Mouse (Mus musculus) testis, postnatal 10 days (tissue): ENCODE data around the gene Apoh.

ENCODE experiments used
- DNase-seq: peaks from one replicate; pipeline ENCODE4 v3.0.0; 2021; ENCODE audit warnings: low spot score

Gene Apoh

DNA sequence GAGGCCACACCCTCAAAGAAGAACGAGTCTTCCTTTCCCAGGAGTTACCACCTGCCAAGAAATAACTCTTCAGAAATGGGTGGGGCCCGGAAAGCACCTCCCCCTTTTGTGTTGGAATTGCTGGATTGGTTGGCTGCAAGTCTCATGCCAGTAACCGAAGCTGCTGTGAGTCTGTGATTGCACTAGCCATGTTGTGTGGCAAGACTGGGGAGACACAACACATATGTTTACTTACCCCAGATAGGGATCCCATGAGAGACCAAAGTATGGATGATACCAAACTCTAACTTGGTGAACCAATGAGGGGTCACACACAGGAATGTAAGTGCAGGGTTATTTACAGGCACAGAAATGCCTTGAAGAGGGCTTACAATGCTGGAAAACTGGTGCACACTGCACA, 39.5 kb downstream of the Apoh start:
- no peak for DNase-seq

DNA sequence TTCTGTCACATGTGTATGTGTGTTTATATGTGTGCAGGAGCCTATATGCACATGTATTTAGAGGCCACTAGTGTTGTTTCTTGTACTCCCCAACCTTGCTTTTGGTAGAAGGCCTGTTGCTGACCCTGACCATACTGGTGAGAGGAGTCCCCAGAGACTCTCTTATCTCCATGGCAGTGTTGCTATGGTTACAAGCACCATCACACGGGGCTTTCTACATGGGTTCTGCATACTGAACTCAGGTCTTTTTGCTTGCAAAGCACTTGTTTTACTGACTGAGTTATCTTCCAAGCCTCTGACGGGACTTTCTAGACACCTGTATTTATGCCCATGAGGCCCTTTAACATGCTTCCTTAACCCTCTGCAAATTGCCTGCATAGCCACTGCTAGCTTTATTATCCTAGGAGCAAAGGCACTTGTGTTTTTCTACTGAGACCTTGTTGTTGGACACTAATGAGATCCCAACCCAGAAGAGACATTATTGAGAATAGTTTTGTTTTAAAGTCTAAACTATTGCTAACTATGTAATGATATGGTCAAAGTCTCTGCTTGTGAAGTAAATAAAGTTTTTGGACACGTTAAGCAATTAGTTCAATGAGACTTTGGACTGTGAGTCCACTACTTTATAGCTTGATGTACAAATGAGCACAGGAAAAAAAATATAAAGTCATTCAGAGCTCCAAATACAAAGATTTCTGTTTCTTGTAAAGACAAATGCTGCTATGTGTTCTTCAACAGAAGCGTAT, 41.9 kb downstream of the Apoh start:
- DNase-seq = no peak

DNA sequence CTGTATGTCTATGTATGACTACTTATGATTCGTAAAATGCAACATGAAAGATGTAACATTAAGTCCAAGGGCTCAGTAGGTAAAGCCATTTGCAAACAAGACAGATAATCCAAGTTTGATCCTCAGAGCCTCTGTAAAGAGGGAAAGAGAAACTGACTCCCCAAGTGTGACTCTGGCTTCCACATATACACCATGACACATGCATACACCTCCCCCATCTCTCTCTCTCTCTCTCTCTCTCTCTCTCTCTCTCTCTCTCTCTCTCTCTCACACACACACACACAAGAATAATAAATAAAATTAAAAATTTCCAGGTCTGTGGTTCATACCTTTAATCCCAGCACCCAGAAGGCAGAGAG, 42.5 kb downstream of the Apoh start:
- DNase-seq = no peak

DNA sequence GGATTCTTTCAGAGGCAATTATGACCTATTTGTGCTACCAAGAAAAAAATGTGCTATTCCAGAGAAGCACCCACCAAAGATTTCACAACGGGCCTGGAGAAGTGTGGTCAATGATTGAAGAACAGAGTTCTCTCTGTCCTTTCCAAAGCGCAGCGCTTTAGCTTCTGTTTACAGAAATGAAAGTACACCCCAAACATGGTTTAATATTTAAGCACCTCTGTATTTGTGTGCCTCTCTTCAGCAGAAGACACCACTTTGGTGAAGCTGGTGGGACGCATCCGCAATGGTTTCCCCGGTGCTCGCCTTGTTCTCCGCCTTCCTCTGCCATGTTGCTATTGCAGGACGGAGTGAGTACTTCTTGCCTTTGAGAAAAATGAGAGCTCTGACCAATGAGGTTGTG, 51.9 kb downstream of the Apoh start:
- no peak for DNase-seq

DNA sequence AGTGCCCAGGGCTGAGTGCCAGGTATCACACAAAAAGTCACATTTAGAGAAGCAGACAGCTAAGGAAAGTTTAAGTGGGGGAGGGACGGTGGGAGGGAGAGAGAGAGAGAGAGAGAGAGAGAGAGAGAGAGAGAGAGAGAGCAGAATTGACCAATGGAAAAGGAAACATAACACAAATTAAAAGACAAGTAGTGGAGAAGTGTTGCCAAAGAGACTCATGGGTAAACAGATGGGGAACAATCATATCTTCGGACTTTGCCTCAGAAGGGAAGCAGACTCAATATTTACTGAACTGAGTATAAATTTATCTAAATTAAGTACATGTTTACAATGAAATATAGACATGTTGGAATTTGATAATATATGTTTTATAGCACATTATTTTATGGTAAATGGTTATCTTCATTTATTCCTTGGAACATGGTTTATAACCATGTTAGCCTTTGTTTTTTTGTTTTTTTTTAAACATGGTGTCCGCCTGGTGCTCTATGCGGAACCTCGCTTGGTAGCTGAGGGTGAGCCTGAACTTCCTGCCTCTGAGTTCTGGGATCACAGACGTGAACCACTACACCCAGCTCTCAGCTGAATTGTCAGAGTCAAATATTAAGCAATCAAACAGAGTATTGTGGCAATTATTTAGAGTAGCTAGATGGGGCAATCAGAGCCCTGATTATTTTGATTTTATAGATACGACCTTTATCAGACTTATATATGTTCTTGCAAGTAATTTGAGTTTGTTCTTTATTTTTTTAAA, 53.1 kb downstream of the Apoh start:
- no peak for DNase-seq

DNA sequence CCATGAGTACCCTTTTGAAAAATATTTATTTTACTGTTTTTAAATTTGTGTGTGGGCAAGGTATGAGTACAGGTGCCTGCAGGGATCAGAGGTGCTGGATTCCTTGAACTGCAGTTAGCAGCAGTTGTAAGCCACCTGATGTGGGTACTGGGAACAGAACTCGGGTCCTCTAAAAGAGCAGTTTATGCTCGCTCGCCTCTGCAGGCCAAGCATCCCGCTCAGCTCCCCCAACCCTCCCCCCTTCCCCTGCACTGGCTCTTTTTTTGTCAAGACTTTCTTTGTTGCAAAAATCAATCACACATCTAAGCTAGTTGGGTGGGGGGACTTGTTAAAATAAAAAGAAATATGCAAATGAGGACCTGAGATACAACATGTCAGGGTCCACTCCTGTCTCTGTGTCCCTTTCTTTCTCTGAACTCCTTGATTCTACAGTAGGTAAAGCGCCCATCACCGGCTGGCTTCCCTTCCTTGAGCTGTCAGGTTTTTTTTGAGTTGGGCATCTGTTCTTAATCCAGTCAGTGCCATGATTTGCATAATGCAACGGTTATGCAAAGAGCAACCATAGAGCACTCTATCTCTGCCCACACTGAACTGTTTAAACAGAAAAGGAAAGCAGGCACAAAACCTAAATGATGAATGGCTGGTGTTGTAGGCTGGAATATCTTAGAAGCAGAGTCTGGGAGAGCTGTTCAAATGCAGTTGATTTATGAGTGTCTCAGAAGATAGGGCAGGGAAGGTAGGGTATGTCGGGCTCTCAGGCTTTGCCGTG, 66.9 kb downstream of the Apoh start:
- DNase-seq = no peak

DNA sequence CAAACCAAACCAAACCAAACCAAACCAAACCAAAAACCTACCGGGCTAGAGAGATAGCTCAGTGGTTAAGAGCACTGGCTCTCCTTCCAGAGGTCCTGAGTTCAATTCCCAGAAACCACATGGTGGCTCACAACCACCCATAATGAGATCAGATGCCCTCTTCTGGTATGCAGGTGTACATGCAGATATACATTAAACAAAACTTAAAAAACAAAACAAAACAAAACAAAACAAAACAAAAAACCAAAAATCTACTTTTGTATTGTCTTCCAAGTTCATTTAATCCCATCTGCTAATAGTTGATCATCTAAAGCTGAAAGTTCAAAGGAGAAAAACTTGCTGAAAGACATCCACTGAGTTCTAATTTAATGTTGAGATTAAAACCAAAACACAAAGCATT, 73.2 kb downstream of the Apoh start:
- DNase-seq = no peak

DNA sequence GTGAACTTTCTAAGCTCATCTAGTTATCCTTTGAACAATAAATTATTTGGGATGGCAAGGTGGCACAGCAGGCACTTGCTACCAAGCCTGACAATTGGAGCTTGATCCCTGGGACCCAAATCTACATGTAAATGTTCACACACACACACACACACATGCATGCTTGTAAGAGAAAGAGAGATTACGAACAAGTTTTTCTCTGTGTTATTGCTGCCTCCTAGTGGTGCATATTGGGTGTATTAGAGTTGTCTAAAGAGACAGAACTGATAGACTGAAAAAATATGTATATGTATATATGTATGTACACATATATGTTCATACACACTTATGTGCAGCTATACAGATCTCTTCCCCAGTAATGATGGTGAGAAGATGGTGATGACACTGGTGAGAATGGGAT, 75.4 kb downstream of the Apoh start:
- no peak for DNase-seq

DNA sequence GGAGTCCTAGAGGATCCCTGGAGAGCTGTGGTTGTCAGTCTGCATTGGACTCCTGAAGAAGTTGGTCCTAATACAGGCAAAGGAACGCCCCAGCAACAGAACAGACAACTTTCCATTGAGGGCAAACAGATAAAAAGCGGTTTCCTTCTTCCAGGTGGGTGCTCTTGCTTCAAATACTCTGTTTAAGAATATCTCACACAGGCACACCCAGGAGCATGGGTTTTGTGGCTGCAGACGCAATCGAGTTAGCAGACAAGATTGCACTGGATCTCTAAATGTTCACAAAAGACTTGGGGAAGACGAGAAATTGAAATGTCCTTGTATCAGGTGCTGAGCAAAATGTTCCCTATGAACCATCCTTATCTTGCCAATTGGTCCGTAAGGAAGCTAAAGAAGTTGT, 76.1 kb downstream of the Apoh start:
- no peak for DNase-seq

DNA sequence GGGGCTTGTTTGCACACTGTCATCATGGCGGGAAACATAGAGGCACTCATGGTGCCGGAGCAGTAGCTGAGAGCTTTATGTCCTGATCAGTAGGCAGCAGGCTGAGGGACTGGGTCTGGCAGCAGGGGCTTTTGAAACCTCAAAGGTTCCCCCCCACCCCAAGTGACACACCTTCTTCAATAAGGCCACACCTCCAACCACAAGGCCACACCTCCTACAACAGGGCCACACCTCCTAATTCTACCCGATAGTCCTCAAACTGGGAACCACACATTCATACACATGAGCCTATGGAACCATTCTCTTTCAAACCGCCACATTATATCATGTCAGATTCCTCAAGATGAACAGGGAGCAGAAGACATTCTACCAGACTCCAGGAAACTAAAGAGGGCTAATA, 77.6 kb downstream of the Apoh start:
- DNase-seq = no peak

DNA sequence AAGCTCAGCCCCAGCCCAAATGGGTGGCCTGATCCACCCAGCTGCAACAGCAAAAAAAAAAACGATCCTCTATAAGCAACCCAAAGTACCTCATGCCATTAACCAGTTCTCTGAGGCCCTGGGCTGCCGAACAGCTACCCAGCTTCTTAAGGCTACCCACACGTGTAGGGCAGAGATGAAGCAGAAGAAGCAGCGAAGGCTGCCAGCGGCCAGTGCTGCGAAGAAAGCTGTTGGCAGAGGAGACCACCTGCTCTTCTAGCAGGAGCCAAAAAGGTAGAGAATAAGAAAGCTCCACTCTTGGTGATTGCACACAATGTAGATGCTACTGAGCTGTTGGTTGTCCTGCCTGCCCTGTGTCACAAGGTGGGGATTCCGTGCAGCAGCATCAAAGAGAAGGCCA, 80.1 kb downstream of the Apoh start:
- DNase-seq = no peak

DNA sequence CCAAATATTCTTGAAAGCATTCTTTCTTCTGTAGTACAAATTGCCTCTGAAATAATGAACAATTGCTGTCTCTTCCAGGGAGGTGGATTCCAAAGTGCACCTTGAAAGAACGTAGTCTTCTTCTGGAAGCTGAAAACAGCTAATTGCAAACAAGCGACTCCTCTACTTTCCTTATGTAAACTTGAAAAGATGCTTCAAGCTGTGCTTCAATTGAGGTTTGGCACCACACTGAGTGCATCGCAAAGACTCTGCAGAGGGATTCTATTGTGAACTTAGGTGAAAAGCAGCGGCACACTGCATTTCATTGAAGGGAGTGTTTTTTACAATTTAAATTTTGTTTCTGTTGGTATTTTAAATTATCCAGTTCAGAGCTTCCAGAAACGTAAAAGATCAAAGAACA, 81.0 kb downstream of the Apoh start:
- no peak for DNase-seq

DNA sequence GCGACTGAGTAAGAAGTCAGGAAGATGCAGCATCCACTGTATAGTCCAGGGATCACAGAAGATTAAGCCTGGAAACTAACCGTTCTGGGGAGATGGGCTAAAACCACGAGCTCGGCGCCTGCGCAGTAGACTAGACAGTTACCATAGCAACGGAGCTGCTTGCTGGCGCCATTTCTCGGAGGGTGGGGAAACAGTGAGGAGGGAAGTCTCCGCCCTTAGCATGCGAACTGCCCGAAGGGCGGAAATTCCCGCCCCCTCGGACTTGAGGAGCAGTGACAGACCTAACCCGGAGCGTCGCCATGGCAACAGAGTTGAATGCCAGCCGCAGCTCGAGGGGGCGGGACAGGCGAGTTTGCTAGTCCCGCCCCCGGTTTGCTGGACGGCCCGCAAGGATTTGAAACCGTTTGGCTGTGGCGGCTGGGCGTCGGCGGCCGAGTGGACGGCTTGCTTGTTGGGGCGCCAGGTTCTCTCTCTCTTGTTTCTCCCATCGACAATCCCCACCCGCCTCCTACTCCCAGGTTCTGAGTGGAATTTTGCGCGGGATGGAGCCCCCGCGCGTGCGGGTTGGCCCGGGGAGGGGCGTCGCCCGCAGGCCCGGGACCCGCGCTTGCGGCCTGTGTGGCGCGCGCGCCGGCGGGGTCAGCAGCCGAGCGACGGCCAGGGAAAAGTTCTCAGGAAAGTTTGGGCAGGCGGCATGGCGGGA, 81.9 kb downstream of the Apoh start, which contains the start of gene Cep112:
TSS of gene Cep112 (plus strand) at position 304 of the 703 bp plus-strand sequence.
- peak; percentile 98 for DNase-seq

DNA sequence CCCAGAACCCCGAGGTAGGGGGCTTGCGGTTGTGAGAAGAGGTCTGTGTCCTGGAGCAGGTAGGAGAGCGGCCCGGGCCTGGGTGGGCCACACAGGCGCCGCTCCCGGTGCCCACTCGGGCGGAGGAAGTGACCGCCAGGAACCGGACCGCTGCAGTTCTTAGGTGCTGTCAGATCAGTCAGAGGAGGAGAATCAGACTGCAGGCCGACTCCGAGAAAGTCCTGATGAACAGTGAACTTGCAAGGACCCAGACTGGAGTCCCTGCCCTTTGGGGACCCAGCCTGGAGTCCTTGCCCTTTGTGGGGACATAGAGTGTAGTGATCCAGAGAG, 82.4 kb downstream of the Apoh start:
- DNase-seq = no peak

DNA sequence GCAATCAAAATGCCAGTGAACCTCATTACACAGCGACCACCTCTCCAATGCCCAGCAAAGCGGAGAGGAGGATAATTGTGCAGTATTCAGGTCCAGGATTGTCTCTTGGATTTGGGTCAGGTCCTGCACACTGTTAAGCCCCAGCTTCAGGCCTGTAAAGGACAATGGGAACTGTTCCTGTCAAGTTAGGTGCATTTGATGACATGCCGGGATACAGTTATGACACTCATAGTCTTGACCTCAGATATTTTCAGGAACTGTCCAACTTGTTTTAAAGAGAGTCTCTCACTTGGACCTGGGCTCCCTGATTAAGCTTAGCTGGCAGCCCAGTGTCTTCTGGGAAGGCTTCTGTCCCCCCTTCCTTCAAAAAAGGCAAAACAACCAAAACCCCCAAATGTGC, 82.9 kb downstream of the Apoh start:
- DNase-seq = no peak

DNA sequence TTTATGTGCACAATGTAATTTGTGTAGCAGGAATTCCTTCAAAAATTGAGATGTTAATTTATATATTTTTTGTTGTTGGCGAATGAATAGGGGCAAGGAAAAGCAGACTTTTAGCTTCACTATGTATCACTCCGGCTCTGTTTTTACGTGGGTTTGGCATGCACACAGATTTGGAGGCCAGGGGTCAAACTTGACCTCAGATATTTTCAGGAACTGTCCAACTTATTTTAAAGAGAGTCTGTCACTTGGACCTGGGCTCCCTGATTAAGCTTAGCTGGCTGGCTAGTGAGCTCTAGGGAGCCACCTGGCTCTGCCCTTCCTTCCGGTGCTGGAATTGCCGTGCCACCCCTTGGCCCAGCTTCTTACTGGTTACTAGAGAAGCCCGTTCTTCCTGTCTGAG, 84.0 kb downstream of the Apoh start:
- no peak for DNase-seq

DNA sequence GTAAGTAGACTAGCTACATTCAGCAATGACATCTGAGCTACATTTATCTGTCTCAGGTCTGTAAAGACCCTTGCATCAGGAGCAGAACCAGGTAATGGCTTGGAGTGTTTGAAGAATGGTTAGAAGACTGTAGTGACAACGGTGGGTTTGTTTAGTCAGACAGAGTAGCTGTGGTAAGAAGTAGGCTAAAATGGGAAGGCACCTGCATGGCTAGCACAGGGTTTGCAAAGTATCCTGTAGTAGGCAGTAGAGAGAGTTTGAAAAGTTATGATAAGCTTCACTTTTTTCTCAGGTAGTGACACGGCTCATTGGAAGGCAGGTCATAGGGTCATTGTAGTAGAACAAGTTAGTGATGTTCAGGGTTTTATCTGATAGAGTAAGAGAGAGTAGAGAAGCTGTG, 85.9 kb downstream of the Apoh start:
- DNase-seq = no peak

DNA sequence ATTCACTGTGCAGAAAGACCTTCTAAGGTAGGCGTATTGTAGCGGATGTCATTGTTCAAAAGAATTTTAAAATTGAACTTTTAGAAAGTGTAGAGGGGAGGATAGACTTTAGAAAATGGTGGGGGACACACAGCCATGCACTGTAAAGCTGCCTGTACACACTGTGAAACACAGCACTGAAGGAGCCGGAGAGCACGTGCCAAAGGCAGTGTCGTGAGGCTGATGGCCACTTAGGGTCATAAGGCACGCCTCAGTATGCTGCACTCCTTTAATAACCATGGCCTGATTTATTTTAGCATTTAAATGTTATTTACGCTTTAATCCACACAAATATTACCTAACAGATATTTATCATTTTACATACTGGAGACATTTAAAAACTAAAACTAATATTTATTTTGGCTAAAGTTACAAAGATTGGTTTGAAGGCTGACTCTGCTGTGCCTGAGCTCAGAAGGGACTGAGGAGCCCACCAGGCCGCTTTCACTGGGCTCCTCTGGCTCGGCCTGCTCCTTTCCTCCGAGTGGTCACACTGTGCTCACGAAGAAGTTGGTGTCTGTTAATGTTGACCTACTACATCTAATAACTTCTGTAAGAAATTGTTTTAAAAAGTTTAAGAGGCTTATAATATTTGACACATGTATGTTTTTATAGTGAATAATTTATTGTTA, 100.9 kb downstream of the Apoh start:
- DNase-seq = no peak

DNA sequence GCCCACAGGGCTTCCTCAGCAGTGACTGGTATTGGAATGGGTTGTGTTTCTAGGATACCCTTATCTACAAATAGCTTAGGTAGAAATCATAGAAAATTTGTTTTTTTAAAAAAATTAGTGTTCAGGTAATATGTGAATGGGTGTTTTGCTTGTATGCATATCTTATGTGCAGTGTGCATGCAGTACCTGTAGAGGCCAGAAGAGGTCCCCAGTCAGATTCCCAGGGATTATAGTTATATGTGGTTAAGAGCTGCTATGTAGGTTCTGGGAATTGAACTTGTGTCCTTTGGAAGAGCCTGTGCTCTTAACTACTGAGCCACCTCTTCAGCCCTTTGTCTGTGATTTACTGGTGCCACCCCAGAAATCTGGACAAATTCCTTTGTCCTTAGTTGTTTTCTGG, 104.0 kb downstream of the Apoh start:
- peak; percentile 51 for DNase-seq

DNA sequence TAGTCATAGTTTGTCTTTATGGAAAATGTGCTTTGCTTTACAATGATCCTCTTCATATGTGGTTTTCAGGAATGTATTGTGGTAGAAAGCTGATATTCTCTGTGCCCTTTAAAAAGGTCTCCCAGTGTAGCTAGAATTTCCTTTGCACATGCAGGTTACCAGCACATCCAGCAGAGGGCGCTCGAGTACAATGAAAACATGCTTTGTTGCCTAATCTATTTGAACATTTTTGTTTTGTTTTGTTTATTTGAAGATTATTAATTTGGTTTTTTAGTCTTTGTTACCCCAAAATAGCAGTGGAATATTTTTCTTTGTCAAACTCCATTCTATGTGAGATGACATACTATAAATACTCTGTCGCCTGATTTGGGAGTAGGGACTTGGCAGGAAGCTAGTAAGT, 106.7 kb downstream of the Apoh start:
- DNase-seq = peak; percentile 89

DNA sequence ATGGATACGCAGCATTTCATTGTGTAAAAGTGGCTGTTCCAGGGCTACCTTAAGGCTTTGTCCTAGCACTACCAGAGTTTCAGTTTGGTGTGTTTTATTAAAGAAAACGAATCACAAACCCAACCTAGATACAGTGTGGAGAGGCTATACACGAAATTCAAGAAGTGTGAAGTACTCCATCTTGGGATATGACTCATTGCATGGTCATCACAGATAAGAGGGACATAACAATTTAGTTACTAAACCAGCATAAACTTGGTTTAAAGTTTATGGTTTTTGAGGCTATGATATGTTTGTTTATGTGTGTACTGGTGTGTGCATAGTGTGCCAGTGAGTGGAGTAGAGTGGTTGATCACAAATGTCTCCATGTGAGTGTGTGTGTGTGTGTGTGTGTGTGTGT, 116.4 kb downstream of the Apoh start:
- DNase-seq = no peak
